Mouse (Mus musculus): ENCODE results near the gene Prkcq. TPM values are rescaled to one million over a fixed set of nuclear protein-coding genes. Genes with fewer than 3 reads are reported as not detected.

The Prkcq gene
- total RNA-seq (2023) = 1 to 10 TPM in 1 of 2 experiments, under 1 TPM in 1; 0.80 to 2.0 TPM

DNA sequence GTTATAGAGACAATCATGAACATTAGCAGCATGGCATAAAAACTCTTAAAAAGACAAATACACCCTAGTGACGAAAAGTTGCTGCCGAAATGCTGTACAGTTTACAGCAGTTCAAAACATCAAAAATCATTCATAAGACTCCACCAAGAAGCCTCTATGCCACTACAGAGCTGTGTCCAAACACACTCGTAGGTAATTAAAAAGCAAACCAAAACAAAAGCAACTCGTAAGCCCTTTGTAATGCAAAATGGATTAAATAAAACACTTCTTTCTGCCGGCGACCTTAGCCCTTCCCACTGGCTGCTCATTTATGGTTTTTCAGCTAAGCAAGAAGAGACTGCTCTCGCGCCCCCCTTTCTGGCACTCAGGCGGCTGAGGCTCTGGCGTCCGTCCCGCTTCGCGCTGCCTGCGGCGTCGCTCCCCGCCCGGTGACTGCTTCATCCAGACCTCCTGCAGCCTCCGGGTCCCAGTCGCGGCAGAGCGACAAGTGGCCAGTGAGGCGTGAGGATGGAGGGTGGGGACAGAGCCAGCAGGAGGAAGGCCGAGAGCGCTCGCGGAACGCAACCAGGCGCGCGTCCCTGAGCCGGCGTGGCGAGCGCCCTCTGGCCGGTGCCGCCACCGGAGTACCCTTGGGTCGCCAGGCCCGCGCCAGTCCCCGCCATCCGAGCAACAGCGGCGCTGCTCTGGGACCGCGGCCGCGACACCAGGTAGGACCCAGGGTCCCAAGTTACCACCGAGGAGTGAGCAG lies at the start of gene Prkcq:
Prkcq (plus strand) TSS at position 355 of the 748 bp plus-strand sequence.

